Mouse (Mus musculus) kidney, postnatal 25 days (tissue): ENCODE results near the gene Srgap1.

Experiments
- DNase-seq, 2 experiments: peaks; one replicate each; pipeline ENCODE4 v3.0.0; 2021; ENCODE audit warnings: mixed read lengths in 2 of 2

Srgap1 gene

GRCm38 (mm10) chr10:122016631-122017030 is 30.5 kb downstream of the Srgap1 start:
- DNase-seq: no peak

- no peak for DNase-seq
Observed at GRCm38 (mm10) chr10:122012321-122012720, 34.8 kb downstream of the Srgap1 start.

- peak; percentile 48 to 59 for DNase-seq
Observed at GRCm38 (mm10) chr10:122008731-122009391, 38.3 kb downstream of the Srgap1 start.

- DNase-seq: no peak
Observed at GRCm38 (mm10) chr10:122008370-122008730, 38.8 kb downstream of the Srgap1 start.

GRCm38 (mm10) chr10:122006606-122007005 is 40.5 kb downstream of the Srgap1 start:
- no peak for DNase-seq

- DNase-seq: no peak
Observed at GRCm38 (mm10) chr10:122006151-122006550, 41.0 kb downstream of the Srgap1 start.

- no peak for DNase-seq
Observed at GRCm38 (mm10) chr10:122005560-122005959, 41.6 kb downstream of the Srgap1 start.

- DNase-seq: no peak
Observed at GRCm38 (mm10) chr10:122002930-122003329, 44.2 kb downstream of the Srgap1 start.

GRCm38 (mm10) chr10:121998806-121999205 is 48.3 kb downstream of the Srgap1 start:
- DNase-seq: no peak

GRCm38 (mm10) chr10:121996500-121996899 is 50.6 kb downstream of the Srgap1 start:
- DNase-seq: no peak

- peak in 1 of 2 experiments; percentile 18 for DNase-seq
Observed at GRCm38 (mm10) chr10:121995448-121995847, 51.7 kb downstream of the Srgap1 start.

- DNase-seq: no peak
Observed at GRCm38 (mm10) chr10:121994660-121995059, 52.5 kb downstream of the Srgap1 start.

- DNase-seq: no peak
Observed at GRCm38 (mm10) chr10:121992609-121993008, 54.5 kb downstream of the Srgap1 start.

GRCm38 (mm10) chr10:121986997-121987396 is 60.1 kb downstream of the Srgap1 start:
- DNase-seq: no peak

GRCm38 (mm10) chr10:121984887-121985286 is 62.2 kb downstream of the Srgap1 start:
- DNase-seq: no peak

GRCm38 (mm10) chr10:121983993-121984610 is 63.0 kb downstream of the Srgap1 start:
- peak; percentile 76 for DNase-seq

- peak; percentile 16 to 57 for DNase-seq
Observed at GRCm38 (mm10) chr10:121975330-121975729, 71.8 kb downstream of the Srgap1 start.

- DNase-seq: no peak
Observed at GRCm38 (mm10) chr10:121974591-121974990, 72.5 kb downstream of the Srgap1 start.

GRCm38 (mm10) chr10:121973281-121973680 is 73.8 kb downstream of the Srgap1 start:
- no peak for DNase-seq

GRCm38 (mm10) chr10:121972249-121972892 is 74.7 kb downstream of the Srgap1 start:
- DNase-seq: no peak

GRCm38 (mm10) chr10:121971658-121972057 is 75.5 kb downstream of the Srgap1 start:
- DNase-seq: no peak

GRCm38 (mm10) chr10:121970912-121971311 is 76.2 kb downstream of the Srgap1 start:
- no peak for DNase-seq

- DNase-seq: no peak
Observed at GRCm38 (mm10) chr10:121964114-121964513, 83.0 kb downstream of the Srgap1 start.

- no peak for DNase-seq
Observed at GRCm38 (mm10) chr10:121962053-121962452, 85.1 kb downstream of the Srgap1 start.
